Mouse (Mus musculus) midbrain, embryonic 11.5 days (tissue): Measurements from ENCODE around the gene Fosl1. TPM values are rescaled to one million over a fixed set of nuclear protein-coding genes. Genes with fewer than 3 reads are reported as not detected.
A peak's percentile ranks its signal among the peaks of the same experiment; 100 is the strongest.

Experiments
- ATAC-seq: fragments of 200-750 bp; cut with Nextera tagmentation; 2 replicates; pipeline ENCODE4 v1.8.0; 2017; ENCODE audit warnings: moderate TSS enrichment, moderate library complexity; ENCODE audit not compliant: low FRiP score
- DNase-seq: peaks from one replicate; pipeline ENCODE4 v3.0.0; 2015; ENCODE audit warnings: low spot score; ENCODE audit errors: missing footprints
- H3K27ac ChIP-seq: fragments of 300-500 bp; sonication (generic); 2 replicates; pipeline ENCODE4 v1.5.1; 2014; ENCODE audit warnings: low read depth, low read length
- H3K27me3 ChIP-seq: fragments of 300-500 bp; sonication (generic); 2 replicates; pipeline ENCODE4 v1.6.1; 2014; ENCODE audit warnings: mild to moderate bottlenecking, low read length, moderate library complexity, mixed read lengths; ENCODE audit not compliant: control insufficient read depth, insufficient read depth
- H3K36me3 ChIP-seq: fragments of 300-500 bp; sonication (generic); 2 replicates; pipeline ENCODE4 v1.6.1; 2014; ENCODE audit warnings: mild to moderate bottlenecking, low read length, moderate library complexity, mixed read lengths; ENCODE audit not compliant: control insufficient read depth, insufficient read depth
- H3K4me1 ChIP-seq: fragments of 300-500 bp; sonication (generic); 2 replicates; pipeline ENCODE4 v1.6.1; 2014; ENCODE audit warnings: low read length; ENCODE audit not compliant: control insufficient read depth, insufficient read depth
- H3K4me2 ChIP-seq: fragments of 300-500 bp; sonication (generic); 2 replicates; pipeline ENCODE4 v1.6.1; 2014; ENCODE audit warnings: mild to moderate bottlenecking, moderate library complexity
- H3K4me3 ChIP-seq: fragments of 300-500 bp; sonication (generic); 2 replicates; pipeline ENCODE4 v1.5.1; 2014; ENCODE audit warnings: low read depth, low read length
- H3K9ac ChIP-seq: fragments of 300-500 bp; sonication (generic); 2 replicates; pipeline ENCODE4 v1.6.1; 2014; ENCODE audit warnings: low read length
- H3K9me3 ChIP-seq: fragments of 300-500 bp; sonication (generic); 2 replicates; pipeline ENCODE4 v1.6.1; 2016; ENCODE audit warnings: low read length; ENCODE audit not compliant: control insufficient read depth
- WGBS: fragments of 180-500 bp; shearing (Covaris S2); extraction: QIAGEN DNeasy Blood & Tissue Kit; methylation state at CpG from one replicate; pipeline ENCODE4 v1.1.7; 2014; 5-methylcytosine and 5-hydroxymethylcytosine counted together
- polyA plus RNA-seq: library from polyadenylated mRNA; unstranded; fragments of >200 nt; fragmentation: Nextera tagmentation; extraction: Ambion mirVana; gene quantifications from 2 replicates; pipeline ENCODE4 v1.2.1, GENCODE M21; 2014

The Fosl1 gene
- polyA plus RNA-seq, 1 experiment from 2014 or later: not detected

DNA sequence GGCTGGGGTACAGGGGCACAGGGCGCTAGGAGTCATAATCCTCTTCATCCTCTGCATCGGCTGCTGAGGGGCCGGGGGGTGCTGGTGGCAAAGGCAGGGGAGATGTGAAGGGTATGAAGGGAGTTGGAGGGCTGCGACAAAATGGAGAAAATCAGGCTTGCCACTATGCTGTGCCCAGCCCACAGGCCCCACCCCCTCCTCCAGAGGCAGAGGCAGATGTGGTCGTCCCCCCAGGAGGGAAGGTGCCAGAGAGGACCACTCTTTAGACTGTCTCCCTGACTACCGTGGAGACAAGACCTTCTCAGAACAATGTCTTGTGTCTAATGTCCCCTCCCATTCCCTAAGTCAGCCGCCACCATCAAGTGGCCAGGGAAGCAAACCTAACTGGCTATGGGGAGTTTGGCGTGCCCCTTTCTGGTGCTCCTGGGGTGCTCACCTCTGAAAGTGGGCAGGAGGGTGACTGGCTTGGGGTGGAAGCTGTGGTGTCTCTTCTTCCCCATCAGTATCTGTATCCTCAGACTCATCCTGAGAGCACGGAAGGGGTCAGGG lies 24.4 kb upstream of the Fosl1 start:
- H3K9me3 ChIP-seq: no peaks in the 10 kb centered on the region
- H3K27ac ChIP-seq: no peak overlapping the region
- H3K4me2 ChIP-seq: no peak overlapping the region
- peaks cover 20% of the 10 kb centered on the region for H3K4me1 ChIP-seq
- H3K9ac ChIP-seq: no peak overlapping the region; the same call in 1 of the 2 replicates
- H3K27me3 ChIP-seq: no peaks in the 10 kb centered on the region
- 71% methylated on average over 9 of the region's 9 CpGs for WGBS
- ATAC-seq (no peak), DNase-seq (peak; percentile 66)
- H3K4me3 ChIP-seq: no peak overlapping the region
- 0 out of 2 replicates have a peak, but pooled peaks cover 13% of the 10 kb centered on the region for H3K36me3 ChIP-seq

DNA sequence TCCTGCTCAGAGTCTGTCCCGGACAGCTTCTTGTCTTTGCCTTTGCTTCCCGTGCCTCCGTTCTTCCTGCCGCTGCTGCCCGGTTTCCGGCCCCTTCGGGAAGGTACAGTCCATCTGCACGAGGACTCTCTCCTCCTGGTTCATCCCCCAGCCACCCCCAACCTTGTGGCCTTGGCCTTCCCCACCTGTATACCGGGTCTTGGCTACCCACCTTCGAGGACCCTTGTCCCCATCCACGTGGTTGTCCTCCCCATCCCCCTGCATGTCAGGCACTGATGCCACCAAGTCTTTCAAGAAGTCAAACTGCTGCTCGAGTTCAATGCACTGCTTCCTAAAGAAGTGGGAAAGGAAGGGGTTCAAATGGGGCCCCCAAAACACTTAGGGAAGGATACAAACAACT lies 23.8 kb upstream of the Fosl1 start:
- Histone ChIP-seq H3K27ac (no peak overlapping the region), H3K36me3 (0 out of 2 replicates have a peak, but pooled peaks cover 13% of the 10 kb centered on the region)

DNA sequence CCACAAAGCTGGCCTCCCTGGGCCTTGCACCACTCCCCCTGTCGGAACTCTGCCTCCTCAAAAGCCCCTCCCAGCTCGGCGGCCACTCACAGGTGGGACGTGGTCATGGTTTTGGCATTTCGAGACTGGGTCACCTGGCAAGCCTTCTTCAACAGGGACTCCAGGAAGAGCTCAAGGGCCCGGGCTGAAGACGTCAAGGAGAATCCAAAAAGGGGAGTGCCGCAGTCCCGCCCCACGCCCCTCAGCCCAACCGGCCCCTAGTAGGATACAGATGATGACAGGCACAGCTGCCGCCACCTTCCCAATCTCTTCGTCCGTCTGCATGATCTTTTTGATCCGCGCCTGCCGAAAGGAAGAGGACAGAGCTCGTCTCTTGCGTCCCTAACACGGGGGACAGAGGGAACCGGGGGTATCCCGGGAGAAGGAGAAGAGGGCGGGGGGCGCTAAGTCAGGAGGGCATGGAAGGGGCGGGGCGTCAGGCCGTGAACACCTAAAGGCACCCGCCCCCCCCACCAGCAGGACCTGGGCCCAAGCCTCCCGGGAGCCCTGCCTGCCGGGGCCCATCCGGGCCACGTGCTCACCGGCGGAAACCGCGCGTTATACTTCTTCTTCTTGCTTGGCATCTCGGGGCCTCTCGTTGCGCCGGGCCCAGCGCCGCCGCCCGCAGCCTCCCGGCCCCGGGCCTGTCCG lies 23.1 kb upstream of the Fosl1 start:
- Histone ChIP-seq H3K4me2 (peak overlapping the region; percentile 78), H3K27ac (peak overlapping the region; percentile 64), H3K9me3 (no peaks in the 10 kb centered on the region), H3K4me3 (peak overlapping the region; percentile 85), H3K9ac (peak overlapping the region; percentile 91), H3K4me1 (peaks cover 20% of the 10 kb centered on the region), H3K27me3 (no peaks in the 10 kb centered on the region), H3K36me3 (0 out of 2 replicates have a peak, but pooled peaks cover 13% of the 10 kb centered on the region)
- DNase-seq (peak; percentile 96), ATAC-seq (peak; percentile 68)
- WGBS: under 1% methylated on average over 31 of the region's 48 CpGs

More for the DNA sequence above, 23.8 kb upstream of the Fosl1 start:
- H3K9me3 ChIP-seq: no peaks in the 10 kb centered on the region
- H3K9ac ChIP-seq: peak overlapping the region; percentile 91
- no peaks in the 10 kb centered on the region for H3K27me3 ChIP-seq
- ATAC-seq (no peak), DNase-seq (no peak)
- peak overlapping the region; percentile 78 for H3K4me2 ChIP-seq
- peak overlapping the region; percentile 85 for H3K4me3 ChIP-seq
- peaks cover 20% of the 10 kb centered on the region for H3K4me1 ChIP-seq
- 68% methylated on average over 12 of the region's 12 CpGs for WGBS

DNA sequence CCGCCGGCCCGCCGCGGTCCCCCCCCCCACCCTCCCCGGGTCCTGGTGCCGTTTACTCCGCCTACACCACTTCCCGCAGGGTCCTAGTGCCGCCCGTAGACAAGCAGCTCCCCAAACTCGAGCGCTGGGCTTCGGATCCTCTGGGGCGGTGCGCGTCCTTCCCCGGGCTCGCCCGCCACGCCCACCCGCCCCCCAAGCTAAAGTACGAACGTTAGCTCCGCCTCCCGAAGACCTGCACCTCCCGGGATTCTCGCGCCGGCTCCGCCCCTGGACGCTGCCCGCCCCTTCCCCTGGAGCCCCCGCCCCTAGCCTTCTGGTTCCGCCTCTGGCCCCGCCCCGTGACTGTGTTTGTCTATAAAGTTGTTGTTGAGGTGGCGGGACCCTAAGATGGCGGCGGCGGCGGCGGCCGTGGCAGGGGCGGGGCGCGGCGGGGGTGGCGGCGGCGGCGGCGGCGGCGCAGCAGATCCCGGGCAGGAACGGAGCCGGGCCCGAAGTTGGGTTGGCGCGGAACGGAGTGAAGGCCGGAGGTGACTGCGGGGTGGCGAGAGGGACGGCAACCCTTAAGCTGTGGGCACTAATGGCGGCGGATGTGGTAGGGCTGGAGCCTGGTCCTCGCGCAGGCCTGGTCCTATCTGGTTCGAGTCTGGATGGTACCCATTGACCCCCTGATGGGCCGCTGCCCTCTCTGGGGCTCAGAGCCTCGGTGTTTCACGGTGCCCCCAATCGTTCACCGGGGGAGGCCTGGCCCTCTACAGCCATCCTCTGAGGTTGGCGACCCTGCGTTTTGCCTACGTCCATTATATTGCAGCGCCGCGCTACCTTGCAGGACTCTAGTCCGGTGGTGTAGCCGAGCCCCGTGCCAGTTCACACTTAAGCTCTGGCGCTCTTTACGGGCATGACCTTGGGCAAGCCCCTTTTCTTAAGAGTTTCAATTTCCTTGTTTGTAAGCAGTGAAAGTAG lies 22.3 kb upstream of the Fosl1 start, which contains the start of the genes Drap1 and AI837181:
Gene Drap1 (minus strand): TSS at position 198 of the 960 bp plus-strand sequence.
Gene AI837181 (plus strand): TSS at position 363 of the 960 bp plus-strand sequence.
- H3K4me1 ChIP-seq: peaks cover 20% of the 10 kb centered on the region
- H3K27ac ChIP-seq: peak within 1 kb of the TSS; percentile 64
- H3K4me2 ChIP-seq: peak within 1 kb of the TSS; percentile 78
- under 1% methylated on average over 67 of the region's 87 CpGs for WGBS
- no peaks in the 10 kb centered on the region for H3K27me3 ChIP-seq
- 0 out of 2 replicates have a peak, but pooled peaks cover 13% of the 10 kb centered on the region for H3K36me3 ChIP-seq
- DNase-seq (peak; percentile 99), ATAC-seq (peak; percentile 93)
- H3K9ac ChIP-seq: peak within 1 kb of the TSS; percentile 91
- H3K4me3 ChIP-seq: peak within 1 kb of the TSS; percentile 85
- no peaks in the 10 kb centered on the region for H3K9me3 ChIP-seq

DNA sequence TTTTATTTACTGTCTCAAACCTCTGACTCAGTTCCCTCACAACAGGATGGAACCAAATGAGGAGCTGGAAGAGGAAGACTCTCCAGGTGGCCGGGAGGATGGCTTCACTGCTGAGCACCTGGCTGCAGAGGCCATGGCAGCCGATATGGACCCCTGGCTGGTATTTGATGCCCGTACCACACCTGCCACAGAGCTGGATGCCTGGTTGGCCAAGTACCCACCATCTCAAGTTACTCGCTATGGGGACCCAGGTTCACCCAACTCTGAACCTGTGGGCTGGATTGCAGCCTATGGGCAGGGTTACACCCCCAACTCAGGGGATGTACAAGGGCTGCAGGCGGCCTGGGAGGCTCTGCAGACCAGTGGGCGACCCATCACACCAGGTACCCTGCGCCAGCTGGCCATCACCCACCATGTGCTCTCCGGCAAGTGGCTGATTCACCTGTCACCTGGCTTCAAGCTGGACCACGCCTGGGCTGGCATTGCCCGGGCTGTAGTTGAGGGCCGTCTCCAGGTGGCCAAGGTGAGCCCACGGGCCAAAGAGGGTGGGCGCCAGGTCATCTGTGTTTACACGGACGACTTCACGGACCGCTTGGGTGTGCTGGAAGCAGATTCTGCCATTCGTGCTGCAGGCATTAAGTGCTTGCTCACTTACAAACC lies 21.3 kb upstream of the Fosl1 start:
- no peak overlapping the region for H3K27ac ChIP-seq
- H3K36me3 ChIP-seq: 0 out of 2 replicates have a peak, but pooled peaks cover 9% of the 10 kb centered on the region
- no peak for ATAC-seq
- peak overlapping the region; percentile 85 for H3K4me3 ChIP-seq
- WGBS: 91% methylated on average over 18 of the region's 18 CpGs
- peak overlapping the region; percentile 78 for H3K4me2 ChIP-seq
- peaks cover 20% of the 10 kb centered on the region for H3K4me1 ChIP-seq
- DNase-seq: peak; percentile 76
- H3K9me3 ChIP-seq: no peaks in the 10 kb centered on the region
- peak overlapping the region; percentile 91 for H3K9ac ChIP-seq
- no peaks in the 10 kb centered on the region for H3K27me3 ChIP-seq

DNA sequence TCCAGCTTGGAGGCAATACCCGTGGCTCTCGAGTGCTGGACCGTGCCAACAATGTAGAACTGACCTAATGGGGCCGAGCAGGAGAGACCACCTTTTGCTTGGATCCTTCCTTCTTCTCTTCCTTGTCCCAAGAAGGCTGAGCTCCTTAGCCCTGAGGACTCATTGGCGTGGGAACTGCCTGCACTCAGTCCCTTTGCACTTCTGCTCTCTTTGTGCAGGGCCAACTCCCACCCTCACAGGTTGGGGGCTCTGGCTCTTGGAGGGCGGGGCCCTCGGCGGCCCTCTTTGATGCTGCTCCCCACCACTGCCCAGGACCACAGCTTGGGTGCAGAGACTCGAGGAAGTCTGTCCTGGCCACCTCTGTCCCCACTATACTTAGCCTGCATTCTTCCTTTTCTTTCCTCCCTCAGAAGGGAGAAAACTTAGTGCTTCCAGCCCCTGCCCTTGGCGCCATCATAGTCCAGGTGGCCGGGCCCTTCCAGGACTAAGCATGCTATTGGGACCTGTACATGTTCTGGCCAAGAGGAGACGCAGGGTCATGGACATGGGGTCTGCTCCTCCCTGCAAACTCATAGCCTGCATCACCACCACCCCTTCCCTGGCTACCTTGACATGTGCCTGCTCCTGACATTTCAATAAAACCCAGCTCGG lies 20.6 kb upstream of the Fosl1 start:
- Histone ChIP-seq H3K4me1 (peaks cover 20% of the 10 kb centered on the region), H3K27me3 (no peaks in the 10 kb centered on the region), H3K9me3 (no peaks in the 10 kb centered on the region), H3K9ac (no peak overlapping the region), H3K27ac (no peak overlapping the region), H3K4me3 (no peak overlapping the region), H3K4me2 (no peak overlapping the region), H3K36me3 (0 out of 2 replicates have a peak, but pooled peaks cover 9% of the 10 kb centered on the region)
- DNase-seq: peak; percentile 79
- 93% methylated on average over 13 of the region's 13 CpGs for WGBS
- ATAC-seq: no peak

DNA sequence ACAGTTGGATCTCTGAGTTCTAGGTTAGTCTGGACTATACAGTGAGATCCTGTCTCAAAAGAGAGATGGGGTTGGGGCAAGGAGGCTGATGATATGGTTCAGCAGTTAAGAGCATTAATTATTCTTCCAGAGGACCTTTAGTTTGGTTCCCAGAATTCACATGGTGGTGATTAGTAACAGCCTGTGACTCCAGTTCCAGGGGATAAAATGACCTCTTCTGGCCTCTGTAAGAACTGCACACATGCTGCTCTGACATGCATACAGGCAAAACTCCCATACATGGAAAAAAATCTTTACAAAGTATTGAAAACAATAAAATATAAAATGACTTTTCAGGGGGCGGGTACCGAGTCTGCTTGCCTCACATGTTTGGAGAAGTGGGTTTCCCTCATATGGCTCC lies 19.3 kb upstream of the Fosl1 start:
- H3K36me3 ChIP-seq: 0 out of 2 replicates have a peak, but pooled peaks cover 5% of the 10 kb centered on the region
- WGBS: 94% methylated on average over 2 of the region's 2 CpGs
- DNase-seq (peak; percentile 84), ATAC-seq (no peak)
- peaks cover 18% of the 10 kb centered on the region for H3K4me1 ChIP-seq
- no peak overlapping the region for H3K4me3 ChIP-seq
- H3K27ac ChIP-seq: no peak overlapping the region
- H3K4me2 ChIP-seq: no peak overlapping the region
- no peak overlapping the region for H3K9ac ChIP-seq
- no peaks in the 10 kb centered on the region for H3K9me3 ChIP-seq
- no peaks in the 10 kb centered on the region for H3K27me3 ChIP-seq

DNA sequence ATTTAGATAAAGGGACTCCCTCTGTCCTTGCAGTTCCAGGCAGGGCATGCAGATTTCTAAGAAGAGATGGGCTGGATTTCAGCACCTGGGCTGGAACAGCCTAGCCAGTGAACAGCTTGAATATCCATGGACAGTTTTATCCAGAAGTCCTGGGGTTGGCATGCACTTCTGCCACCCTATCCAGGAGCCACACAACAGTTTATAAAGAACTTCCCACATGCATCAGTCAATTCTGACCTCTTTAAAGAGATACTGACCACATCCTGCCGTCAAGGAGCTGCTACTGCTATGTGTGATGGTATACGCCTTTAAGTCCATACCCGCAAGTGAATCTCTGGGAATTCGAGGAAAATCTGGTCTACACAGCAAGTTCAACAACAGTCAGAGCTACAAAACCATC lies 18.1 kb upstream of the Fosl1 start:
- H3K4me1 ChIP-seq: peaks cover 14% of the 10 kb centered on the region
- H3K36me3 ChIP-seq: 0 out of 2 replicates have a peak, but pooled peaks cover 5% of the 10 kb centered on the region
- peak; percentile 65 for DNase-seq
- no peaks in the 10 kb centered on the region for H3K9me3 ChIP-seq
- H3K27me3 ChIP-seq: no peaks in the 10 kb centered on the region
- ATAC-seq: no peak
- no peak overlapping the region for H3K27ac ChIP-seq
- no peak overlapping the region for H3K4me3 ChIP-seq
- H3K9ac ChIP-seq: no peak overlapping the region
- 84% methylated on average over 4 of the region's 4 CpGs for WGBS
- H3K4me2 ChIP-seq: no peak overlapping the region
